Mouse (Mus musculus) layer of hippocampus, postnatal 36 days (tissue): ENCODE data around the gene Gm14391. TPM values are rescaled to one million over a fixed set of nuclear protein-coding genes. Genes with fewer than 3 reads are reported as not detected.
"Not testable (repeated sequence)": the region's sequence is repeated elsewhere in the genome, so short reads cannot be mapped to it uniquely, and the experiment has no call there.

ENCODE experiments used
- DNase-seq, 2 experiments: peaks; one replicate each; pipeline ENCODE4 v3.0.0; 2022
- total RNA-seq, 2 experiments: library from RNA; stranded (reverse); gene quantifications; 2 replicates each; pipeline ENCODE4 v1.2.3; 2021

Gm14391 gene
- total RNA-seq: 100 to 1,000 TPM in 1 of 2 experiments, 10 to 100 TPM in 1; 83.2 to 101 TPM

GRCm38 (mm10) chr2:175206732-175207131 lies at the start of gene Gm14391:
Gm14391 (minus strand) TSS chr2:175206917.
- not testable (repeated sequence) for DNase-seq

- not testable (repeated sequence) for DNase-seq
Measured at GRCm38 (mm10) chr2:175179008-175179407, 27.7 kb downstream of the Gm14391 start.

- DNase-seq: no peak
Measured at GRCm38 (mm10) chr2:175176312-175176711, 30.4 kb downstream of the Gm14391 start.

GRCm38 (mm10) chr2:175175401-175176180 lies 31.1 kb downstream of the Gm14391 start, which contains the start of gene Gm14443:
Gm14443 (minus strand) TSS chr2:175175871.
- not testable (repeated sequence) for DNase-seq

GRCm38 (mm10) chr2:175174058-175174457 lies 32.7 kb downstream of the Gm14391 start:
- DNase-seq: not testable (repeated sequence)

- not testable (repeated sequence) for DNase-seq
Measured at GRCm38 (mm10) chr2:175172906-175173595, 33.7 kb downstream of the Gm14391 start.

- no peak for DNase-seq
Measured at GRCm38 (mm10) chr2:175172123-175172522, 34.6 kb downstream of the Gm14391 start.

GRCm38 (mm10) chr2:175166870-175167269 lies 39.8 kb downstream of the Gm14391 start:
- DNase-seq: not testable (repeated sequence)

- DNase-seq: not testable (repeated sequence)
Measured at GRCm38 (mm10) chr2:175165110-175165509, 41.6 kb downstream of the Gm14391 start.

- DNase-seq: not testable (repeated sequence)
Measured at GRCm38 (mm10) chr2:175161438-175161837, 45.3 kb downstream of the Gm14391 start.

- no peak for DNase-seq
Measured at GRCm38 (mm10) chr2:175158642-175159041, 48.1 kb downstream of the Gm14391 start.

- no peak for DNase-seq
Measured at GRCm38 (mm10) chr2:175156696-175157095, 50.0 kb downstream of the Gm14391 start.

GRCm38 (mm10) chr2:175141993-175142295 lies 64.8 kb downstream of the Gm14391 start, which contains the start of gene Gm14399:
Gm14399 (minus strand) TSS chr2:175142012.
- DNase-seq: not testable (repeated sequence)

- DNase-seq: peak; percentile 20 to 31
Measured at GRCm38 (mm10) chr2:175141118-175141992, 65.4 kb downstream of the Gm14391 start.

Other genes starting within 250 kb of the Gm14391 start
- gene Gm14444, start 196.7 kb downstream of the Gm14391 start, total RNA-seq: 1 to 10 TPM; 1.0 to 1.4 TPM
- gene Gm14393, start 139.1 kb downstream of the Gm14391 start, total RNA-seq: under 1 TPM in 1 of 2 experiments, not detected in 1; 0.77 TPM
- gene Gm14399, start 64.9 kb downstream of the Gm14391 start, total RNA-seq: 10 to 100 TPM; 23.3 to 25.3 TPM
- 1 to 10 TPM; 5.9 to 8.9 TPM for gene Gm14443, start 31.0 kb downstream of the Gm14391 start, total RNA-seq
- 10 to 100 TPM in 1 of 2 experiments, 1 to 10 TPM in 1; 6.4 to 13.7 TPM for gene Gm14440, start 68.2 kb upstream of the Gm14391 start, total RNA-seq
- gene Gm4631, start 131.3 kb upstream of the Gm14391 start, total RNA-seq: 10 to 100 TPM; 68.5 to 75.3 TPM
- gene Zfp968, start 165.5 kb upstream of the Gm14391 start, total RNA-seq: 1 to 10 TPM; 7.1 to 7.8 TPM
- gene Gm4724, start 228.9 kb upstream of the Gm14391 start, total RNA-seq: 10 to 100 TPM; 11.7 to 12.8 TPM